Mouse (Mus musculus): ENCODE data around the gene Rin2. TPM values are rescaled to one million over a fixed set of nuclear protein-coding genes. Genes with fewer than 3 reads are reported as not detected.

The Rin2 gene
- total RNA-seq, 2 experiments from 2014 or later, result 12.8 to 16.7 TPM

DNA sequence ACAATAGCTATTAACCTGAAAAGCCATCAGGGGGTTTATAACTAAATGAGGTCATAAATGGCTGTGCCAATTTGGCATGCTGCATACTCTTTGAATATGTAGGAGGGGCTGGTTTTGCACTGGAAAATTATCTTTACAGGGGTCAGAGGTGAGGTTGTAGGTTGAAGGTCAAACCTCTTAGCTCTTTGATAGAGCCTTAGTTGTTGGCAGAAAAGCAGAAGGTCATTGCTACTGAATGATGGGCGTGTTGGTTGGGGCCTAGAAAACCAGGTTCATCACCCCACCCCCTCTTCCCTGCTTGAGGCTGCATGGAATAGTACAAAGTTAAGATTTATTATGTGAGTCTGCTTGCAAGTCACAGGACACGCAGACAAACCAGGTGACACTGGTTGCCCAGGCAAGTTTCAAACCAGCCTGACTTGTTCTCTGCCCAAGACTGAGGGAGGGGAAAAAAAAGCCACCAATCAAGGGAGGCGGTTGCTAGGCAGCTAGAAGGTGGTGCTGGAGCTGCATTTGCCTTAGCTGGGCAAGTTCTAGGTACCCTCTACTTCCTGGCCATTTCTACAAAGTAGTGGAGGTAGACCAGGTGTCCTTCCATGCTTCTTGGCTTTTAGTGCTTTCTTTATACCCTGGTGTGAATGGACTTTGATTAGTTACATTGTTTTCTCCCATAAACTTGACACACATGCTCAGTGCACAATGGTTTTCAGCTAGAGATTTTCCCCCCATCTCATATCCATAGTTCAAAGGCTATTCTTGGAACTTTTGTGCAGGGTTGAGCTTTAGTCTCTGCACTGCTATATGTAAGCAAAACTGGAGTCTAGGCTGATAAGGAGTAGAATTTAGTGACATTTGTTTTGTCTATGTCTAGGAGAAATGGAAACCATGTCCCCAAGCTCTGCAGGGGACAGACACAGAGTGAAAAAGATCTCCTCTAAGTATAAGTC, 148.0 kb downstream of the Rin2 start:
- no peak for DNase-seq
- intact Hi-C loops (cut with DNase I), result no loop called here

DNA sequence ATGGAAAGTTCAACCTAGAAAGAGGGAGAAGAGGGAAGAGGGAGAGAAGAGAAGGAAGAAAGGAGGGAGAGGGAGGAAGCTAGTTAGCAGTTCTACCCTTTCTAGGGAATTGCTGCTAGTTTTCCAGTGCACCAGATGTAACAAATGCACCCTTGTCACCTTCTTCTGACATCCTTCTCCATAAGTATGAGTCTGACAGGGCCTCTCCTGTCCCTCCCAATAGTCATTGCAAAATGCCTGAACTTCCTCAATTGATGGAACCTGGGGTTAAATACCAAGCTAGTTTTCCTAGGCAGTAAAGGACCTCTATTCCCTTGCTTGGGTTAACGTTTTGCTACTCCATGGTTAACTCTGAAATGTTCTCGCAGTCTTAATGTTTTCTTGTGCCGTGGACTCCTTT, 149.7 kb downstream of the Rin2 start:
- DNase-seq, result no peak
- intact Hi-C loops (cut with DNase I), result no loop called here

DNA sequence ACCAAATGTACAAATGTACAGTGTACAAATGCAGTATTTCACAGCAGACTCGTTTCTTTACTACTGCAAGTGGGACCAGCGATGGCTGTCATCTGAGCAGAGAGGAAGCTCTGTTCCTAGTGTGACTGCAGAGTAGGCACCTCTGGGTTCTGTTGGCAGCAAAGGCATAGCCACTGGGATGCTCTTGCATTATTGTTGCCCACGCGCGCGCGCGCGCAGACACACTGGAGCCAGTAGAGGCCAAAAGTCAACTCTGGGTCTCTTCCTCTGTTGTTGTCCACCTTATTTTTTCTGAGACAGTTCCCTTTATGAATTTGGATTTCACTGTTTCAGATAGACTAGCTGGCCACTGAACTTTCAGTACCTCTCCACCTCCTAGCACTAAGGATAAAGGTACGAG, 150.2 kb downstream of the Rin2 start:
- no peak for DNase-seq
- intact Hi-C loops (cut with DNase I), result no loop called here

GRCm38 (mm10) chr2:145827930-145828329, 152.9 kb downstream of the Rin2 start:
- DNase-seq, result no peak
- intact Hi-C loops (cut with DNase I), result no loop called here

- intact Hi-C loops (cut with DNase I), result no loop called here
- no peak for DNase-seq
These were observed 153.6 kb downstream of the Rin2 start for GRCm38 (mm10) chr2:145828603-145829002.

- DNase-seq, result no peak
- intact Hi-C loops (cut with DNase I), result no loop called here
These were observed 154.2 kb downstream of the Rin2 start for GRCm38 (mm10) chr2:145829231-145829630.

DNA sequence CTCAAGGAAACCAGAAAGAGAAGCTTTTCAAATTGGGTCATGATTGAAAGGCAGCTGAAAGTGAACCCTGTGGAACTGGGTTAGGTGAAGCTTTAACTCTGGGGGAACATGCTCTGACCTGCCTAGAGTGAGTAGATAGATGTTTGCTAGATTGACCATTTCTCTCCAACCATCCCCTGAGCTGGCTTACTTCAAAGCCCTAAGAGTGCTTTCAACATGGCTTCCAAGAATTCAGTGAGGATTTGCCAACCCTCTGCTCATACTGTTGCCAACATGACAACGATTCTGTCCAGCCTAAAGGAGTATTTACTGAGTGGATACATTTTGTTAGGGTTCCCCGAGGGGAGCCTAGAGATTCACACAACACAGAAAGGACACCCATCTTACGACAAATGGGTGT, 155.4 kb downstream of the Rin2 start:
- intact Hi-C loops (cut with DNase I), result no loop called here

DNA sequence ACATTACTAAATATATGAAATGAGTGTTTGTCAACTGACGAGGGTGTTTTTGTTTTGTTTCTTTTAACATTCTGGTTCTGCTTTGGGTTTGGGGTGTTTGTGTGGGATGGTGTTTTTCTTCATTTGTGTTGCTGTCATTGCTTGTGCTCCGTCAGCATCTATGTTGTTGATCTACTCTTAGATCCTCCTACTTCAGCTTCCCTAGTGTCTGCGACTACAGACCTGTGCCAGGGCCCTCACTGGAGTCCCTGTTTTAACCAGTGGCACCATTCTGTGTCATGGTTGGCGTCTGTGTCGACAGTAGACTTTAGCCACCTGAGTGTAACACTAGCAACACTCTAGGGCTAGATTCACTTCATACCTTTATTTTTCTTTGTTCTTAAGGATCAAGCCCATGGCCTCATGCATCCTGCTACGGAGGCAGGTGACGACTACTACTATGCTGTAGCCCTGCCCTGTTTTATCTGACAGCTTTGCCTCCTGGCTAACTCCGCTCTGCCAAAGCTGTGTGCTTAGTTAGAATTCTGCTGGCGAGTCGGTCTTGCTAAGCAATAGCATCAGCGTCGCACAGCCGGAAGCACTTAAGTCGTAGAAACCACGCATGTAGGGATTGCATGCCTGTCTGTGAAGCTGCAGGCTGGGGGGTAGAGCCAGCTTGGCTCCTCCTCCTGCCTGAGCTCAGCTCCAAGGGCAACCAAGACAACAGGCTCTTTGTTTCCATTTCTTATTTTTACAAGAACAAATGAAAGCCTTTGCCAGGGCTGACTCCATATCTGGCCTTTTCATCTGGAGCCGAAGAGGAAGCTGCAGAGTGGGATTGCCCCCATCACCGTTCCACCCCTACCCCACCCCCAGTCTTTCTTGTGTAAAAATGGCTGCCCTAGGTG, 157.2 kb downstream of the Rin2 start:
- intact Hi-C loops (cut with DNase I), result no loop called here
- peak; percentile 24 for DNase-seq

More for the DNA sequence above, 155.4 kb downstream of the Rin2 start:
- no peak for DNase-seq

DNA sequence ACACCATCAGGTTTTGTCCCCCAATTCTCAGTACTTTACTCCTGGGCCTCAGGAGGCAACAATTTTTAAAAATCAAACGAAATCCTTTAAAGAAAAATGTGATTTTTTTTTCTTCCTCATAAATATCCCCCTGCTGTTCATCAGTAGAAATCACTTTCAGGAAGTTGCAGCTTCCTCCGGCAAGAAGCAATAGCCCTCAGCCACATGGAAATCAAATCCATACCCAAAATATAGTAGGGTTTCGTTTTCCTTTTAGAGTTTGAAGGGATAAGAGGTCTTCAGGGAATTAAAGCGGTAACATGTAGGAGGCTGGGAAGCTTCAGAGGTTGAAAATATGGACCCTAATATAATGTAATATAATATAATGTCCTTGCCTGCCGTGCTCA, 157.8 kb downstream of the Rin2 start:
- intact Hi-C loops (cut with DNase I), result no loop called here
- no peak for DNase-seq

DNA sequence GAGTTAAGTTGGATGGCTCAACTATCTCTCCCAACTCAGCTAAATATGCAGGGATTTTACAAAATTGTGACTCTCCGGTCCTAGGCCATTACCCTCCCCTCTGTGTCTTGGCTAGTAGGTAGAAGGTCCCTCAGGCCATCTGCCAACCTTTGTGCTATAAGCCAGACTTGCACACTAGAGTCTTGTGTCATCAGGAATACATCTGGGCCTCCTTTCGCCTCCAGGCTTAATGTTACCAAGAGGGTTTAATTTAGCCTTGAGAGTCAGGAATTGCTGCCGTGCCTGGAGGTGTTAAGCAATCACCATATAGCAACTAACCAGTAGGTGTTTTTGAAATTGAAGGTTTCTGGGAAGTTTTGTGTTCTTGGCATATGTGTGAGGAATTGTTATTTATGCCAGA, 158.3 kb downstream of the Rin2 start:
- DNase-seq, result no peak

GRCm38 (mm10) chr2:145835920-145836319, 160.9 kb downstream of the Rin2 start:
- intact Hi-C loops (cut with DNase I), result no loop called here
- no peak for DNase-seq

More for the DNA sequence above, 158.3 kb downstream of the Rin2 start:
- intact Hi-C loops (cut with DNase I), result no loop called here

GRCm38 (mm10) chr2:145838675-145839074, 163.7 kb downstream of the Rin2 start:
- DNase-seq, result no peak
- intact Hi-C loops (cut with DNase I), result no loop called here

GRCm38 (mm10) chr2:145839565-145840315, 164.7 kb downstream of the Rin2 start:
- intact Hi-C loops (cut with DNase I), result no loop called here
- DNase-seq, result no peak

DNA sequence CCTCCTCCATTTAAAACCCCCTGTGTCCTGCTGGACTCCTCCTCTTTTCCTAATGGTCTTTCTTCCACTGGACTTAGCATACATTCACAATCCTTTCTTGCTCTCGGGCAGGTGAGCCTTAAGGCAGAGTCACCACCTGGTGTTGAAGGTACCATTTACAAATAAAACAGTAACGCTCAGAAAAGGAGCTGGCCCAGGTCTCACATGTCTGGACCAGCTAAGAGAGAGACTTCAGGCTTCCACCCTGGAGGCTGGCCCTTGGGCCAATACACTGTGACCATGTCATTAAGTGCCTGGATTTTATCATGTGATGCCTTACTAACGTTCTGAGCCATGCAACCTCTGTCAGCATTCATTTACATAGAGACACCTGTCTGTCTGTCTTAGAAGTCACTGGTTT, 165.3 kb downstream of the Rin2 start:
- intact Hi-C loops (cut with DNase I), result no loop called here
- no peak for DNase-seq

DNA sequence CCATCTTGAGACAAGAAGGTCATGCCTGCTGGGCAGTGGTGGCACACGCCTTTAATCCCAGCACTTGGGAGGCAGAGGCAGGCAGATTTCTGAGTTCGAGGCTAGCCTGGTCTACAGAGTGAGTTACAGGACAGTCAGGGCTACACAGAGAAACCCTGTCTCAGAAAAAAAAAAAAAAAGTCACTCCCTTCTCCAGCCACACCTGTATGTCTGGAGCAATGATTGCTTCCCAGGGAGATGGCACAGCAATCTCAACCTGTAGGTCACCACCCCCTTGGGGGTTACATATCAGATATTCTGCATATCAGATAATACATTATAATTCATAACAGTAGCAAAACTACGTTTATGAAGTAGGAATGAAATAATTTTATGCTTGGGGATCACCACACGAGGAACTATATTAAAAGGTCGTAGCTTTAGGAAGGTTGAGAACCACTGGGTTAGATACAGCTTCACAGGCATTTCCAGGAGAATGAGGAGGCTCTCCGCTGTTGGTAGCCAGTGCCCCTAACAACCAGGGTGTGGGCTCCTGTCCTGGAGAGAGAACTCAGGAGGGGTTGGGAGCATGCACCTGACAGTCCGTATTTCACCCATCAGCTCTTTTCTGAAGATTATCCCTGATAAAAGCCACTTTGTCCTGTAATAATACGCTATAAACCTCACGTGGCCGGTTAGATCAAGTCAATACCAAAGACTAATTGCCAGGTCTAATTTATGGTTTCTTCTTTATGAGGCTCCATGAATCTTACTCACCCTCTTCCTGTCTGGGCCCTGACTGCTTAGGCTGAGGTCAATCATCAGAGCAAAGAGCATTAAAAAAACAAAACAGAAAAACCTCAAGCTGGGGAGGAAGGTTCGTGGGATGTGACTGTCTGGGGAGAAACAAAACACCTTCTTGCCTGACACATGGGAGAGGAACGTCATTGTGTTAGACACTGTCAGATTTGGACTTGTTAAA, 166.2 kb downstream of the Rin2 start:
- intact Hi-C loops (cut with DNase I), result no loop called here
- DNase-seq, result no peak

DNA sequence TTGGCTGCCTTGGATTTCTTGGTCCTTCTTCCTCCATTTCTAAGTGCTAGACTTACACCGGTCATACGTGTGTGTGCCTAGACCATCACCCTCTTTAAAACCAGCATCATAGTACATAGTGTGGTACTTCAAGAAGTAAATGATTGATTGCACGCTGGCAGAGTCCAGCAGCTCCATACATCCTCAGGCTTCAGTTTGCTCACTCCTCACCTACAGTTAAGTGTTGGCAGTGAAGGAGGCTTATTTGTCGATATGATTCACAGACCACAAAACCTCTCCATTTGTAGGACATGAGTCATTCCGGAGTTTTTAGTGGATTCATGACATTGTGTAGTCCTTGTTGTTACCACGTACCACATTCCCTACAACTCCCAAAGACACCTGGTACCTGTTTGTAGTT, 168.3 kb downstream of the Rin2 start:
- intact Hi-C loops (cut with DNase I), result no loop called here
- no peak for DNase-seq

DNA sequence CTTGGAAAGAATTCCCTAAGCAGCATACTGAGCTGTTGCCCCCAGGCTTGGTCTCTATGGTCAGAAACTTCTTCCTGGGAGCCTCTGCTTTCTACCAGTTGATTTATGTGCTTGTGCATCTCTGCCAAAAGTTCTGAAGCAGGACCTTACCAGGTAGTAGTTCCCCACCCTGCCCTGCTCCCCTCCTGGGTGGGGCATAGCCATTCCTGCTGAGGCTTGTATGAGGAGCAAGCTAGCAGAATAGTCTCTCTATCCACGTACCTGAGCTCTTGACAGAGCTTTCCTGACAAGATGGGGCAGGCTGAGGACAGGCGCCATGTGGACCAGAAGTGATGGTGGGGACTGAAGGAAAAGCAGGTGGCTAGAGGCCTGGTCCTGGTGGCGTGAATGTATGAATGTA, 171.6 kb downstream of the Rin2 start:
- intact Hi-C loops (cut with DNase I), result no loop called here
- DNase-seq, result no peak

- no peak for DNase-seq
- intact Hi-C loops (cut with DNase I), result no loop called here
These were observed 174.3 kb downstream of the Rin2 start for GRCm38 (mm10) chr2:145849170-145849905.

GRCm38 (mm10) chr2:145850779-145851178, 175.8 kb downstream of the Rin2 start:
- DNase-seq, result no peak
- intact Hi-C loops (cut with DNase I), result no loop called here

Data from left cerebral cortex, postnatal 4 days (tissue).